Mouse (Mus musculus) embryonic fibroblast, embryonic 13.5 days (primary cell): ENCODE measurements around the gene P4ha2.

Experiments used
- CTCF ChIP-seq: IDR thresholded peaks from 2 replicates; pipeline ENCODE4 v1.5.1; 2011; ENCODE audit warnings: mild to moderate bottlenecking, control low read depth, low read length, moderate library complexity, borderline replicate concordance; ENCODE audit not compliant: insufficient read depth
- POLR2A ChIP-seq: IDR thresholded peaks from 2 replicates; pipeline ENCODE4 v1.6.1; 2011; ENCODE audit warnings: low read depth, mild to moderate bottlenecking, control low read depth, low read length, moderate library complexity

DNA sequence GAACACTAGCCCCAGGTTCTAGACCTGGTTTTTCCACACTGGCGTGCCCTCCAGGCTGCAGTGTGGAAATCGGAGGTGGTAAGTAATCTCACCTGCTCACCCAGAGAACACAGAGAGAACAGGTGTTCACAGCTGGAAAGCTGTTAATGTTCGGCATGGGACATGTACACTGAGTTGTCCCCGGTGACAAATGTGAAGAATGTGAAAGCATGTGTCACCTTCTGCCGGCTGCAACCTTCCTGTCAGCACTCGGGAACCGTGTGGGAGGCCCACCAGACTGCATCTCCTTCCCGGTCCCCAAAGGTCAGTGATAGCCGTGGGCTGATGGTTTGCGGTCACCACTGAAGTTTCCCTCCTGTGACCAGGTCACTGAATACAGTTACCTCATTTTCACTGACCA is 32.4 kb downstream of the P4ha2 start:
- TF ChIP-seq CTCF: no peak
- TF ChIP-seq POLR2A: no peak
